Mouse (Mus musculus) frontal cortex, adult (tissue): ENCODE measurements around the gene Zmiz1.

ENCODE experiments used
- ATAC-seq: cut with Nextera tagmentation; 2 replicates; pipeline ENCODE4 v1.9.2; 2017; ENCODE audit warnings: mild to moderate bottlenecking, moderate library complexity, mixed read lengths; ENCODE audit not compliant: low TSS enrichment

The Zmiz1 gene

GRCm38 (mm10) chr14:25635746-25636145 lies 176.8 kb downstream of the Zmiz1 start:
- ATAC-seq: no peak

GRCm38 (mm10) chr14:25636297-25636696 lies 177.3 kb downstream of the Zmiz1 start:
- ATAC-seq: peak; percentile 32

- ATAC-seq: no peak
Measured at GRCm38 (mm10) chr14:25639120-25639758, 180.3 kb downstream of the Zmiz1 start.

GRCm38 (mm10) chr14:25639979-25640378 lies 181.0 kb downstream of the Zmiz1 start:
- ATAC-seq: no peak

GRCm38 (mm10) chr14:25640421-25641056 lies 181.6 kb downstream of the Zmiz1 start:
- ATAC-seq: peak; percentile 60; the same call in 1 of the 2 replicates

GRCm38 (mm10) chr14:25641067-25641466 lies 182.1 kb downstream of the Zmiz1 start:
- ATAC-seq: no peak

- no peak for ATAC-seq
Measured at GRCm38 (mm10) chr14:25645717-25646116, 186.7 kb downstream of the Zmiz1 start.

- peak; percentile 64 for ATAC-seq
Measured at GRCm38 (mm10) chr14:25646161-25646621, 187.2 kb downstream of the Zmiz1 start.

- no peak for ATAC-seq
Measured at GRCm38 (mm10) chr14:25651131-25651530, 192.1 kb downstream of the Zmiz1 start.

- no peak for ATAC-seq
Measured at GRCm38 (mm10) chr14:25651905-25652304, 192.9 kb downstream of the Zmiz1 start.

GRCm38 (mm10) chr14:25654401-25655197 lies 195.6 kb downstream of the Zmiz1 start:
- ATAC-seq: peak; percentile 78

GRCm38 (mm10) chr14:25660661-25661060 lies 201.7 kb downstream of the Zmiz1 start:
- peak; percentile 24; the same call in 1 of the 2 replicates for ATAC-seq

- no peak for ATAC-seq
Measured at GRCm38 (mm10) chr14:25661185-25661920, 202.4 kb downstream of the Zmiz1 start.

- ATAC-seq: no peak
Measured at GRCm38 (mm10) chr14:25663649-25664309, 204.8 kb downstream of the Zmiz1 start.

- ATAC-seq: no peak
Measured at GRCm38 (mm10) chr14:25664310-25664695, 205.3 kb downstream of the Zmiz1 start.

GRCm38 (mm10) chr14:25665314-25665970 lies 206.5 kb downstream of the Zmiz1 start:
- ATAC-seq: no peak

GRCm38 (mm10) chr14:25666668-25667376 lies 207.8 kb downstream of the Zmiz1 start:
- ATAC-seq: no peak

GRCm38 (mm10) chr14:25667587-25667986 lies 208.6 kb downstream of the Zmiz1 start:
- peak; percentile 25; the same call in 1 of the 2 replicates for ATAC-seq

GRCm38 (mm10) chr14:25679625-25680024 lies 220.6 kb downstream of the Zmiz1 start:
- no peak for ATAC-seq

GRCm38 (mm10) chr14:25682020-25682419 lies 223.0 kb downstream of the Zmiz1 start:
- no peak for ATAC-seq
